Mouse (Mus musculus): ENCODE data around the gene 4930432K21Rik. TPM values are rescaled to one million over a fixed set of nuclear protein-coding genes. Genes with fewer than 3 reads are reported as not detected.

4930432K21Rik gene
- polyA plus RNA-seq, 1 experiment: 1.4 TPM

DNA sequence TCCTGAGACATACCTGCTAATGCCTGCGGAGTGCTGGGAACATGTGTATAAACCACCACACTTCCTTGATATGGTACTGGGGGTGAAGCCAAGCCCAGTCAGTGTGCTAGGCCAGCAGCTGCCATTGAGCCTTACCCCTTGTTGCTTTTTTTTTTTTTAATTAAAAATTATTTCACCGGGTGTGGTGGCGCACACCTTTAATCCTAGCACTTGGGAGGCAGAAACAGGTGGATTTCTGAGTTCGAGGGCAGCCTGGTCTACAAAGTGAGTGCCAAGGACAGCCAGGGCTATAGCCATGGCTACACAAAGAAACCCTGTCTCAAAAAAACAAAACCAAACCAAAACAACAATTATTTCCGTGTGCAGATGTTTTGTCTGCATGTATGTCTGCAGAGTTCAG lies 57.2 kb downstream of the 4930432K21Rik start:
- Histone ChIP-seq H3K27ac (ENCODE audit: insufficient read depth, low read length) (no peak overlapping the region), H3K4me3 (ENCODE audit: extremely low read depth, insufficient read depth, insufficient read length) (no peak overlapping the region), H3K27me3 (ENCODE audit: control insufficient read depth, insufficient read depth, low read length) (no peaks in the 10 kb centered on the region), H3K4me1 (ENCODE audit: control insufficient read depth, insufficient read depth, insufficient read length) (peaks cover 44% of the 10 kb centered on the region), H3K36me3 (ENCODE audit: control insufficient read depth, insufficient read depth, low read length) (no peaks in the 10 kb centered on the region)
- TF ChIP-seq POLR2A (IDR thresholded peaks at IDR 0.05; ENCODE audit: low read depth, low read length): no peak
- TF ChIP-seq CTCF (IDR thresholded peaks at IDR 0.05; ENCODE audit: extremely low read depth, insufficient read depth, insufficient read length, insufficient replicate concordance): no peak
- DNase-seq (ENCODE audit: low read depth in 1 of 2, low spot score in 2 of 2): no peak
- 90% methylated on average over 5 of the region's 5 CpGs for WGBS

GRCm38 (mm10) chr8:84206666-84207065 lies 58.8 kb downstream of the 4930432K21Rik start:
- H3K4me1 ChIP-seq (ENCODE audit: control insufficient read depth, insufficient read depth, insufficient read length): peaks cover 35% of the 10 kb centered on the region
- no peaks in the 10 kb centered on the region for H3K27me3 ChIP-seq (ENCODE audit: control insufficient read depth, insufficient read depth, low read length)
- no peak for DNase-seq (ENCODE audit: low read depth in 1 of 2, low spot score in 2 of 2)
- H3K36me3 ChIP-seq (ENCODE audit: control insufficient read depth, insufficient read depth, low read length): peaks cover 3% of the 10 kb centered on the region
- no peak overlapping the region for H3K4me3 ChIP-seq (ENCODE audit: extremely low read depth, insufficient read depth, insufficient read length)
- no peak overlapping the region for H3K27ac ChIP-seq (ENCODE audit: insufficient read depth, low read length)
- TF ChIP-seq CTCF (IDR thresholded peaks at IDR 0.05; ENCODE audit: extremely low read depth, insufficient read depth, insufficient read length, insufficient replicate concordance) (no peak), POLR2A (IDR thresholded peaks at IDR 0.05; ENCODE audit: low read depth, low read length) (no peak)
- WGBS: 89% methylated on average over 3 of the region's 3 CpGs

DNA sequence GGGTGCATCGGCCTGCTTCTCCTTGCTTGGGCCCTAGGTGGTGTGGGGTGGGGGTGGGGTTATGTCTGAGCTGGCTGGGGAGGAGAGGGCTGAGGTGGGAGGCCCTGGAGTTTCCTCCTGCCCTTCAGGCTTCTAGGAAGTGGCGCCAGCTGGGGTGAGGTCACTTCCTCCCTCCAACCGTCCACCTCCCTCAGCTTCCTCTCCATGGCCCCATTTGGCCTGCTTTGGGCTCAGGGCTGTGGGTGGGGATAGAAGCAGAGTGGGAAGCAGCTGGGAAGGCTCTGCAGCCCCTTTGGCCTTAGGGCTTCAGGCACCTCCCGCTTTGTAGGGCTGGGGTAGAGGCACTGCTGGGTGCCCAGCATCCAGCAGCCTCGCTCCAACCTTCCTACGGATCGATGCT lies 60.0 kb downstream of the 4930432K21Rik start:
- no peak for DNase-seq (ENCODE audit: low read depth in 1 of 2, low spot score in 2 of 2)
- 13% methylated on average over 7 of the region's 7 CpGs for WGBS

DNA sequence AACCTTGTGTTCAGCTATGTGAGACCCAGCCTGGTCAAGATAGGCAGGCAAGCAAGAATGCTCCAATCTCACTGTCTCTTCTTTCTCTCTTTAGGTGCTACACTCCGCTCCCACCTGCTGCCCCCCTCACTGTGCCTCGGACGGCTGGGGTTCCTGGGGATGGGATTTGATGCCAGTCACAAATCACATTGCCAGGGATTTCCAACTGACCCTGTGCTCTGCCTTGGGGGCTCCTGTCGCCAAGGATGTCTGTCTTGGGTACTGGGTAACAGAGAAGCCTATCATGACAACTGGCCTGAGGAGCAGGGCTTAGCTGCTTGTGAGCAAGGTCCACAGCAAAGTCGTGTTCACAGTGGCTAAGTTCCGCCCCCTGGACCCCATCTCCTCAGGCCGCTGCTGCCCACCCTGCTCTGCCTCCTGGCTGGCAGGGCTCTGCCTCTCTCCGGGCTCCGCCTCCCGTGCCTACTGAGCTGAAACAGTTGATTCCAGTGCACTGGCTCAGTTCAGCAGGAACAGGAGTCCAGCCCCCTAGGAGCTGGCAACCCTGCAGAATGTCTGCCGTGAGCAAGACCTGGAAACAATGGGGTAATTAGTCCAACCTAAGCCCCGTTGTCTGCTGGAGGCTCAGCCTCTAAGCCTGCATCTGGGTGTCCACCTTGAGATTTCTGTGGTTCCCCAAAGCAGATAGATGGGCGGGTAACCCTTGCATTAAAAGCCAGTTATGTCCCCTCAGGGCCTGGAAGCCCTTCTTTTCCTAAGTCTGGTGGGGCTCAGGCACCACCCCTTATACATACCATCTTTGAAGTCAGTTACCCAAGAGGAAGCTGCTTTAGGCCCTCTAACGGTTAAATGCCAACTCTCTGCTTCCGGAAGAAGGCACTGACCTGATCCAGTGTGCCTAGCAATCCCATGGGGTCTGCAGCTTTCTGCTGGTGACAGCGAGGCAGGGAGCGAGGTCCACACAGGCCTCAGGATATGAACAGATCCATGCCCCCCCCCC lies 60.9 kb downstream of the 4930432K21Rik start:
- WGBS: 28% methylated on average over 17 of the region's 17 CpGs
- H3K4me3 ChIP-seq (ENCODE audit: extremely low read depth, insufficient read depth, insufficient read length): no peak overlapping the region
- no peak for DNase-seq (ENCODE audit: low read depth in 1 of 2, low spot score in 2 of 2)
- TF ChIP-seq POLR2A (IDR thresholded peaks at IDR 0.05; ENCODE audit: low read depth, low read length) (no peak), CTCF (IDR thresholded peaks at IDR 0.05; ENCODE audit: extremely low read depth, insufficient read depth, insufficient read length, insufficient replicate concordance) (no peak)
- peak overlapping the region; percentile 56 for H3K27ac ChIP-seq (ENCODE audit: insufficient read depth, low read length)
- peaks cover 12% of the 10 kb centered on the region for H3K36me3 ChIP-seq (ENCODE audit: control insufficient read depth, insufficient read depth, low read length)
- peaks cover 26% of the 10 kb centered on the region; the same call in 1 of the 2 replicates for H3K4me1 ChIP-seq (ENCODE audit: control insufficient read depth, insufficient read depth, insufficient read length)
- no peaks in the 10 kb centered on the region for H3K27me3 ChIP-seq (ENCODE audit: control insufficient read depth, insufficient read depth, low read length)

More for the DNA sequence above, 60.0 kb downstream of the 4930432K21Rik start:
- Histone ChIP-seq H3K27me3 (ENCODE audit: control insufficient read depth, insufficient read depth, low read length) (no peaks in the 10 kb centered on the region), H3K27ac (ENCODE audit: insufficient read depth, low read length) (peak overlapping the region; percentile 56), H3K4me3 (ENCODE audit: extremely low read depth, insufficient read depth, insufficient read length) (no peak overlapping the region), H3K4me1 (ENCODE audit: control insufficient read depth, insufficient read depth, insufficient read length) (peaks cover 34% of the 10 kb centered on the region), H3K36me3 (ENCODE audit: control insufficient read depth, insufficient read depth, low read length) (peaks cover 11% of the 10 kb centered on the region)
- TF ChIP-seq CTCF (IDR thresholded peaks at IDR 0.05; ENCODE audit: extremely low read depth, insufficient read depth, insufficient read length, insufficient replicate concordance): no peak
- TF ChIP-seq POLR2A (IDR thresholded peaks at IDR 0.05; ENCODE audit: low read depth, low read length): no peak

DNA sequence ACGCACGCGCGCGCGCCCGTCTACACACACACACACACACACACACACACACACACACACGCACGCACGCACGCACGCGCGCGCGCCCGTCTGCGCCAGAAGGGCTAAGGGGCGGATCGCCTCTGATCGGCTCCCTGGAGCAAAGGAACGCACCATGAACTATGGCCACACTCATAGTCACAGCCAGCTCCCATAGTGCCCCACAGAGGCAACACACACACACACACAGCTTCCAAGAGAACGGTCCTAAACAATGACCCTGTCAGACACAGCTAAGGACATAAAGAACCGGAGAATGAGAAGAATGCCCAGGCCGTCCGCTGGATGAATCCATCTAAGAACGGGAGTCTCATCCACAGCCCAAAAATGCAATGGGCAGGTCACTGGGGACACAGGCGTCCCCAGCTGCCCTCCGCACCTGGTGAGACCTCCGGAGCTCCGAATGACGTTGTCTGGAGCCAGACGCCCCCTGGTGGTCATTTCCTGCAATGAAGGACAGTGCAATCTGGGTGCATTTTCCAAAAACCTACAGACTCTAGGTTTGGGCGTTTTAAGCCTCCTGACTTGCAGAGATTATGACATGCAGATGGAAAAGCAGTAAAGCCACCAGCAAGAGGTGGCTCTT lies 62.5 kb downstream of the 4930432K21Rik start:
- WGBS: 54% methylated on average over 31 of the region's 34 CpGs
- peak in 1 of 2 experiments; percentile 80 for DNase-seq (ENCODE audit: low read depth in 1 of 2, low spot score in 2 of 2)
- Histone ChIP-seq H3K27ac (ENCODE audit: insufficient read depth, low read length) (no peak overlapping the region), H3K27me3 (ENCODE audit: control insufficient read depth, insufficient read depth, low read length) (no peaks in the 10 kb centered on the region), H3K4me3 (ENCODE audit: extremely low read depth, insufficient read depth, insufficient read length) (no peak overlapping the region), H3K36me3 (ENCODE audit: control insufficient read depth, insufficient read depth, low read length) (peaks cover 12% of the 10 kb centered on the region), H3K4me1 (ENCODE audit: control insufficient read depth, insufficient read depth, insufficient read length) (peaks cover 20% of the 10 kb centered on the region; the same call in 1 of the 2 replicates)
- TF ChIP-seq CTCF (IDR thresholded peaks at IDR 0.05; ENCODE audit: extremely low read depth, insufficient read depth, insufficient read length, insufficient replicate concordance) (peak; percentile 84; the same call in 1 of the 2 replicates), POLR2A (IDR thresholded peaks at IDR 0.05; ENCODE audit: low read depth, low read length) (no peak)

DNA sequence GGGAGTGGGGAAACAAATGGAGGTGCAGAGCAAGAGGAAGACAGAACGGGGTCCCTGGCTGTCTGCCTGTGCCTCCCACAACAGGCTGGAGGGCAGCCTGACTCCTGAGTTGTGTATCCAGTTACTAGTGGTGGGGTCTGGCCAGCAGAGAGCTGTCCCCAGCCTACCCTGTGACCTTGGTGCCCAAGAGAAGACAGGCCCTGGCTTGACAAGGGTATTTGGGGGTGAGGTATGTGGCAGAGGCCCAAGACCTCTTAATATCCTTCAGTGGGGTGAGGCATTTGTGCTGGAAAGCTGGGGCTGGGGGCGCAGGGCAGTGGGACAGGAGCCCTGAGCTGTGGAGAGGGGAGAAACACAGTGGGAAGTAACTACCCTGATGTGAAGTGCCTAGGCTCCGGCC lies 63.4 kb downstream of the 4930432K21Rik start:
- 96% methylated on average over 3 of the region's 3 CpGs for WGBS
- no peak for DNase-seq (ENCODE audit: low read depth in 1 of 2, low spot score in 2 of 2)
- H3K36me3 ChIP-seq (ENCODE audit: control insufficient read depth, insufficient read depth, low read length): peaks cover 14% of the 10 kb centered on the region
- no peaks in the 10 kb centered on the region for H3K27me3 ChIP-seq (ENCODE audit: control insufficient read depth, insufficient read depth, low read length)
- TF ChIP-seq CTCF (IDR thresholded peaks at IDR 0.05; ENCODE audit: extremely low read depth, insufficient read depth, insufficient read length, insufficient replicate concordance): no peak
- no peak for TF ChIP-seq POLR2A (IDR thresholded peaks at IDR 0.05; ENCODE audit: low read depth, low read length)
- no peak overlapping the region for H3K4me3 ChIP-seq (ENCODE audit: extremely low read depth, insufficient read depth, insufficient read length)
- peaks cover 20% of the 10 kb centered on the region; the same call in 1 of the 2 replicates for H3K4me1 ChIP-seq (ENCODE audit: control insufficient read depth, insufficient read depth, insufficient read length)
- H3K27ac ChIP-seq (ENCODE audit: insufficient read depth, low read length): no peak overlapping the region
